Mouse (Mus musculus): ENCODE data around the gene Ano4. TPM values are rescaled to one million over a fixed set of nuclear protein-coding genes. Genes with fewer than 3 reads are reported as not detected.

Ano4 gene
- polyA plus RNA-seq, 1 experiment = not detected

GRCm38 (mm10) chr10:88983444-88983843 lies 361.1 kb downstream of the Ano4 start:
- Histone ChIP-seq H3K36me3 (ENCODE audit: control insufficient read depth, insufficient read depth) (no peaks in the 10 kb centered on the region), H3K27me3 (ENCODE audit: control insufficient read depth, insufficient read depth, insufficient read length) (no peaks in the 10 kb centered on the region), H3K4me3 (no peak overlapping the region), H3K4me2 (ENCODE audit: low read depth) (no peak overlapping the region), H3ac (ENCODE audit: control insufficient read depth, insufficient read length) (no peak overlapping the region), H3K79me2 (ENCODE audit: control insufficient read depth, insufficient read depth) (no peaks in the 10 kb centered on the region)
- no peak for TF ChIP-seq E2F4 (IDR thresholded peaks at IDR 0.05; ENCODE audit: insufficient read depth)
- TF ChIP-seq MYOD1 (IDR thresholded peaks at IDR 0.05; ENCODE audit: control insufficient read depth in 1 of 3, insufficient read length in 2 of 3, low read depth in 2 of 3) = no peak
- no peak for TF ChIP-seq TCF3 (IDR thresholded peaks at IDR 0.05; ENCODE audit: insufficient read length, low read depth)
- TF ChIP-seq POLR2A (IDR thresholded peaks at IDR 0.05; ENCODE audit: insufficient read length, low read depth) = no peak
- no peak for TF ChIP-seq MYOG (IDR thresholded peaks at IDR 0.05; ENCODE audit: control insufficient read depth in 1 of 3, insufficient read depth in 1 of 3, insufficient read length in 2 of 3, low read depth in 2 of 3)
- TF ChIP-seq REST (IDR thresholded peaks at IDR 0.05; ENCODE audit: insufficient read depth, insufficient read length) = no peak
- no peak for TF ChIP-seq CEBPB (IDR thresholded peaks at IDR 0.05; ENCODE audit: insufficient read depth, poor library complexity, severe bottlenecking)
- TF ChIP-seq MAX (IDR thresholded peaks at IDR 0.05; ENCODE audit: low read depth) = no peak
- no peak for TF ChIP-seq SRF (IDR thresholded peaks at IDR 0.05; ENCODE audit: control insufficient read depth, insufficient read length, low read depth)
- TF ChIP-seq TCF12 (IDR thresholded peaks at IDR 0.05; ENCODE audit: insufficient read depth, poor library complexity, severe bottlenecking) = no peak
- no peak for TF ChIP-seq POLR2AphosphoS2 (IDR thresholded peaks at IDR 0.05; ENCODE audit: insufficient read length, low read depth)
- TF ChIP-seq USF1 (IDR thresholded peaks at IDR 0.05; ENCODE audit: low read depth) = no peak

- Histone ChIP-seq H3ac (ENCODE audit: control insufficient read depth, insufficient read length) (no peak overlapping the region), H3K36me3 (ENCODE audit: control insufficient read depth, insufficient read depth) (no peaks in the 10 kb centered on the region), H3K4me3 (no peak overlapping the region), H3K4me2 (ENCODE audit: low read depth) (no peak overlapping the region), H3K79me2 (ENCODE audit: control insufficient read depth, insufficient read depth) (no peaks in the 10 kb centered on the region), H3K27me3 (ENCODE audit: control insufficient read depth, insufficient read depth, insufficient read length) (no peaks in the 10 kb centered on the region)
- TF ChIP-seq MYOD1 (IDR thresholded peaks at IDR 0.05; ENCODE audit: control insufficient read depth in 1 of 3, insufficient read length in 2 of 3, low read depth in 2 of 3) (no peak), SRF (IDR thresholded peaks at IDR 0.05; ENCODE audit: control insufficient read depth, insufficient read length, low read depth) (no peak)
Observed at GRCm38 (mm10) chr10:88979451-88979850, 365.1 kb downstream of the Ano4 start.

GRCm38 (mm10) chr10:88978932-88979331 lies 365.6 kb downstream of the Ano4 start:
- TF ChIP-seq MYOD1 (IDR thresholded peaks at IDR 0.05; ENCODE audit: control insufficient read depth in 1 of 3, insufficient read length in 2 of 3, low read depth in 2 of 3) (no peak), CEBPB (IDR thresholded peaks at IDR 0.05; ENCODE audit: insufficient read depth, poor library complexity, severe bottlenecking) (no peak), SRF (IDR thresholded peaks at IDR 0.05; ENCODE audit: control insufficient read depth, insufficient read length, low read depth) (no peak), REST (IDR thresholded peaks at IDR 0.05; ENCODE audit: insufficient read depth, insufficient read length) (no peak)
- no peaks in the 10 kb centered on the region for H3K79me2 ChIP-seq (ENCODE audit: control insufficient read depth, insufficient read depth)
- H3ac ChIP-seq (ENCODE audit: control insufficient read depth, insufficient read length) = no peak overlapping the region
- no peak overlapping the region for H3K4me3 ChIP-seq
- no peak overlapping the region for H3K4me2 ChIP-seq (ENCODE audit: low read depth)
- no peaks in the 10 kb centered on the region for H3K27me3 ChIP-seq (ENCODE audit: control insufficient read depth, insufficient read depth, insufficient read length)
- H3K36me3 ChIP-seq (ENCODE audit: control insufficient read depth, insufficient read depth) = no peaks in the 10 kb centered on the region

- no peaks in the 10 kb centered on the region for H3K27me3 ChIP-seq (ENCODE audit: control insufficient read depth, insufficient read depth, insufficient read length)
- H3K4me3 ChIP-seq = no peak overlapping the region
- no peaks in the 10 kb centered on the region for H3K36me3 ChIP-seq (ENCODE audit: control insufficient read depth, insufficient read depth)
- H3K4me2 ChIP-seq (ENCODE audit: low read depth) = no peak overlapping the region
- TF ChIP-seq USF1 (IDR thresholded peaks at IDR 0.05; ENCODE audit: low read depth) (no peak), CEBPB (IDR thresholded peaks at IDR 0.05; ENCODE audit: insufficient read depth, poor library complexity, severe bottlenecking) (no peak), MAX (IDR thresholded peaks at IDR 0.05; ENCODE audit: low read depth) (no peak), POLR2A (IDR thresholded peaks at IDR 0.05; ENCODE audit: insufficient read length, low read depth) (no peak), TCF12 (IDR thresholded peaks at IDR 0.05; ENCODE audit: insufficient read depth, poor library complexity, severe bottlenecking) (no peak), MYOD1 (IDR thresholded peaks at IDR 0.05; ENCODE audit: control insufficient read depth in 1 of 3, insufficient read length in 2 of 3, low read depth in 2 of 3) (no peak), MYOG (IDR thresholded peaks at IDR 0.05; ENCODE audit: control insufficient read depth in 1 of 3, insufficient read depth in 1 of 3, insufficient read length in 2 of 3, low read depth in 2 of 3) (no peak), SRF (IDR thresholded peaks at IDR 0.05; ENCODE audit: control insufficient read depth, insufficient read length, low read depth) (no peak), E2F4 (IDR thresholded peaks at IDR 0.05; ENCODE audit: insufficient read depth) (no peak), TCF3 (IDR thresholded peaks at IDR 0.05; ENCODE audit: insufficient read length, low read depth) (no peak), REST (IDR thresholded peaks at IDR 0.05; ENCODE audit: insufficient read depth, insufficient read length) (no peak), POLR2AphosphoS2 (IDR thresholded peaks at IDR 0.05; ENCODE audit: insufficient read length, low read depth) (no peak)
- no peaks in the 10 kb centered on the region for H3K79me2 ChIP-seq (ENCODE audit: control insufficient read depth, insufficient read depth)
- H3ac ChIP-seq (ENCODE audit: control insufficient read depth, insufficient read length) = no peak overlapping the region
Observed at GRCm38 (mm10) chr10:88970951-88971725, 373.4 kb downstream of the Ano4 start.

- H3K27me3 ChIP-seq (ENCODE audit: control insufficient read depth, insufficient read depth, insufficient read length) = no peaks in the 10 kb centered on the region
- H3K36me3 ChIP-seq (ENCODE audit: control insufficient read depth, insufficient read depth) = no peaks in the 10 kb centered on the region
- H3K4me2 ChIP-seq (ENCODE audit: low read depth) = no peak overlapping the region
- TF ChIP-seq POLR2AphosphoS2 (IDR thresholded peaks at IDR 0.05; ENCODE audit: insufficient read length, low read depth) (no peak), REST (IDR thresholded peaks at IDR 0.05; ENCODE audit: insufficient read depth, insufficient read length) (no peak)
- no peak overlapping the region for H3K4me3 ChIP-seq
- no peak overlapping the region for H3ac ChIP-seq (ENCODE audit: control insufficient read depth, insufficient read length)
- no peaks in the 10 kb centered on the region for H3K79me2 ChIP-seq (ENCODE audit: control insufficient read depth, insufficient read depth)
Observed at GRCm38 (mm10) chr10:88968586-88968985, 376.0 kb downstream of the Ano4 start.
